Mouse (Mus musculus) adrenal gland, postnatal 14 days (tissue): ENCODE results near the gene Sox5. TPM values are rescaled to one million over a fixed set of nuclear protein-coding genes. Genes with fewer than 3 reads are reported as not detected.

ENCODE experiments used
- DNase-seq: peaks from one replicate; pipeline ENCODE4 v3.0.0; 2021; ENCODE audit warnings: mixed read lengths
- total RNA-seq: library from RNA; stranded (reverse); gene quantifications from 2 replicates; pipeline ENCODE4 v1.2.3, GENCODE M21; 2021

Gene Sox5
- total RNA-seq, 1 experiment from 2014 or later: 18.5 TPM

GRCm38 (mm10) chr6:143915686-143916085 is 866.1 kb downstream of the Sox5 start:
- DNase-seq: no peak

- no peak for DNase-seq
These were observed 869.5 kb downstream of the Sox5 start for GRCm38 (mm10) chr6:143912316-143912715.

GRCm38 (mm10) chr6:143904693-143905031 is 877.1 kb downstream of the Sox5 start:
- DNase-seq: no peak

GRCm38 (mm10) chr6:143903981-143904692 is 877.6 kb downstream of the Sox5 start:
- no peak for DNase-seq

GRCm38 (mm10) chr6:143900871-143901270 is 880.9 kb downstream of the Sox5 start:
- DNase-seq: no peak

- DNase-seq: no peak
These were observed 886.7 kb downstream of the Sox5 start for GRCm38 (mm10) chr6:143895092-143895491.

GRCm38 (mm10) chr6:143892869-143893268 is 888.9 kb downstream of the Sox5 start:
- DNase-seq: no peak

- no peak for DNase-seq
These were observed 893.2 kb downstream of the Sox5 start for GRCm38 (mm10) chr6:143888556-143888955.

- no peak for DNase-seq
These were observed 903.3 kb downstream of the Sox5 start for GRCm38 (mm10) chr6:143878525-143878924.

- DNase-seq: no peak
These were observed 913.0 kb downstream of the Sox5 start for GRCm38 (mm10) chr6:143868790-143869189.

GRCm38 (mm10) chr6:143868155-143868685 is 913.6 kb downstream of the Sox5 start:
- DNase-seq: no peak

GRCm38 (mm10) chr6:143867029-143867428 is 914.7 kb downstream of the Sox5 start:
- DNase-seq: no peak

GRCm38 (mm10) chr6:143866566-143866965 is 915.2 kb downstream of the Sox5 start:
- DNase-seq: no peak

GRCm38 (mm10) chr6:143862611-143863110 is 919.1 kb downstream of the Sox5 start:
- DNase-seq: no peak

- DNase-seq: no peak
These were observed 921.7 kb downstream of the Sox5 start for GRCm38 (mm10) chr6:143860036-143860435.

- DNase-seq: no peak
These were observed 922.2 kb downstream of the Sox5 start for GRCm38 (mm10) chr6:143859535-143859934.

GRCm38 (mm10) chr6:143858551-143858950 is 923.2 kb downstream of the Sox5 start:
- DNase-seq: no peak

- no peak for DNase-seq
These were observed 924.4 kb downstream of the Sox5 start for GRCm38 (mm10) chr6:143857376-143857775.

- DNase-seq: no peak
These were observed 926.4 kb downstream of the Sox5 start for GRCm38 (mm10) chr6:143855421-143855820.

GRCm38 (mm10) chr6:143854031-143854430 is 927.7 kb downstream of the Sox5 start:
- DNase-seq: no peak

- DNase-seq: no peak
These were observed 936.0 kb downstream of the Sox5 start for GRCm38 (mm10) chr6:143845761-143846160.

GRCm38 (mm10) chr6:143844701-143844970 is 937.1 kb downstream of the Sox5 start:
- no peak for DNase-seq

- no peak for DNase-seq
These were observed 937.7 kb downstream of the Sox5 start for GRCm38 (mm10) chr6:143843933-143844700.

GRCm38 (mm10) chr6:143841954-143842353 is 939.8 kb downstream of the Sox5 start:
- DNase-seq: no peak
